Mouse (Mus musculus): ENCODE data around the gene Ccdc62. TPM values are rescaled to one million over a fixed set of nuclear protein-coding genes. Genes with fewer than 3 reads are reported as not detected.
A peak's percentile ranks its signal among the peaks of the same experiment; 100 is the strongest.

Ccdc62 gene
- total and polyA plus RNA-seq, 3 experiments: 7.5 to 13.4 TPM; not detected in 1

DNA sequence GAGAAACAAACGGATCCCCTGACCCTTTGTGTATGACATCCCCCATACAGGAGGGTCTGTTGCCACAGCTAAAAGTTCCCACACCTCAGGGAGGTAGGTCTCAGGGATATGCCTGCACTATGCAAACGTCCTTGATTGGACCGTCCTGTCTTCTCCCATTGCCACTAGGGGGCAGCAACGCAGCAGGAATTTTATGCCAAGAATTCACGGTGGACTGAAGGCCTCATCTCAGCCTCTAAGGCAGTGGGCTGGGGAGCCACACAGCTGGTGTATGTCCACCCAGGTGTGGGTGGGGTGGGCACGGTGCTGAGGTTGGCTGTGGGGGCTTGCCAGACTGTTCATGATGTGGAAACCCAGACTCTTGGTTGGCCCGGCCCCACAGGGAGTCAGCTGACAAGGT, 70.3 kb downstream of the Ccdc62 start:
- H3K4me3 ChIP-seq (ENCODE audit: control insufficient read depth in 1 of 2, insufficient read depth in 1 of 2, low read depth in 2 of 2, low read length in 2 of 2): no peak overlapping the region
- no peak overlapping the region for H3K9ac ChIP-seq (ENCODE audit: control insufficient read depth, low read depth, low read length, poor library complexity, severe bottlenecking)
- no peaks in the 10 kb centered on the region; a peak in 1 of 4 replicates for H3K36me3 ChIP-seq (ENCODE audit: control insufficient read depth in 1 of 2, insufficient read depth in 2 of 2, low read length in 2 of 2)
- H3K27ac ChIP-seq (ENCODE audit: control insufficient read depth, low read depth, low read length): no peak overlapping the region
- no peaks in the 10 kb centered on the region for H3K4me1 ChIP-seq (ENCODE audit: control insufficient read depth in 1 of 2, insufficient read depth in 2 of 2, low read length in 2 of 2)
- no peaks in the 10 kb centered on the region for H3K27me3 ChIP-seq (ENCODE audit: control insufficient read depth in 1 of 2, insufficient read depth in 2 of 2, low read length in 2 of 2)
- TF ChIP-seq ZC3H11A (IDR thresholded peaks at IDR 0.05; ENCODE audit: low read depth, low read length) (peak; percentile 97), SMC3 (IDR thresholded peaks at IDR 0.05; ENCODE audit: low read depth, low read length) (peak; percentile 98), CTCF (IDR thresholded peaks at IDR 0.05 in 2 of 3, conservative IDR thresholded peaks at IDR 0.05 in 1 of 3; ENCODE audit: control insufficient read depth in 1 of 3, insufficient read depth in 1 of 3, low read depth in 2 of 3, low read length in 3 of 3, poor library complexity in 1 of 3, severe bottlenecking in 1 of 3) (peak; percentile 91 to 98 (median 92)), USF1 (IDR thresholded peaks at IDR 0.05; ENCODE audit: low read depth, low read length) (peak; percentile 36; the same call in 1 of the 2 replicates), RAD21 (IDR thresholded peaks at IDR 0.05; ENCODE audit: low read depth, low read length) (peak; percentile 95), GABPA (IDR thresholded peaks at IDR 0.05; ENCODE audit: low read depth, low read length) (no peak)
- no peaks in the 10 kb centered on the region for H3K79me2 ChIP-seq (ENCODE audit: control insufficient read depth, insufficient read depth, low read length, poor library complexity)
- H3K9me3 ChIP-seq (replicated peaks; ENCODE audit: insufficient read depth, low read length): no peaks in the 10 kb centered on the region
- DNase-seq (ENCODE audit: low read depth, low spot score): peak; percentile 86

DNA sequence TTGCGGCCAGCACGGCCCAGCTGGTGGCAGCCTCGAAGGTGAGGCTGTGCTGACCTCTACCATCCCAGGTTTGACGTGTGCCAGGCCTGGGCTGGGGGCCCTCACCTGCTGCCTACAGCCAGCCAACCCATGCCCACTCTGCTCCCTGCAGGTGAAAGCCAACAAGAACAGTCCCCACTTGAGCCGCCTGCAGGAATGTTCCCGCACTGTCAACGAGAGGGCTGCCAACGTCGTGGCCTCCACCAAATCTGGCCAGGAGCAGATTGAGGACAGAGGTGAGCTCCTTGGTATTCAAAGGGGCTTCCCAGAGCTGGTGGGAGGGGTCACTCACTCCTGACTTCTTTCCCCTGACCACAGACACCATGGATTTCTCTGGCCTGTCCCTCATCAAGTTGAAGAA, 70.8 kb downstream of the Ccdc62 start:
- no peak overlapping the region for H3K4me3 ChIP-seq (ENCODE audit: control insufficient read depth in 1 of 2, insufficient read depth in 1 of 2, low read depth in 2 of 2, low read length in 2 of 2)
- no peaks in the 10 kb centered on the region; a peak in 1 of 4 replicates for H3K36me3 ChIP-seq (ENCODE audit: control insufficient read depth in 1 of 2, insufficient read depth in 2 of 2, low read length in 2 of 2)
- DNase-seq (ENCODE audit: low read depth, low spot score): no peak
- no peaks in the 10 kb centered on the region for H3K27me3 ChIP-seq (ENCODE audit: control insufficient read depth in 1 of 2, insufficient read depth in 2 of 2, low read length in 2 of 2)
- H3K27ac ChIP-seq (ENCODE audit: control insufficient read depth, low read depth, low read length): no peak overlapping the region
- TF ChIP-seq TBP (IDR thresholded peaks at IDR 0.05; ENCODE audit: low read depth, low read length): no peak
- TF ChIP-seq RAD21 (IDR thresholded peaks at IDR 0.05; ENCODE audit: low read depth, low read length): no peak
- TF ChIP-seq EP300 (IDR thresholded peaks at IDR 0.05; ENCODE audit: low read depth in 1 of 2, low read length in 2 of 2): no peak
- no peak for TF ChIP-seq TAL1 (IDR thresholded peaks at IDR 0.05; ENCODE audit: low read length)
- TF ChIP-seq ZC3H11A (IDR thresholded peaks at IDR 0.05; ENCODE audit: low read depth, low read length): no peak
- TF ChIP-seq MAZ (IDR thresholded peaks at IDR 0.05; ENCODE audit: low read depth, low read length): no peak
- no peak for TF ChIP-seq MXI1 (IDR thresholded peaks at IDR 0.05; ENCODE audit: low read depth, low read length)
- no peak for TF ChIP-seq ELF1 (IDR thresholded peaks at IDR 0.05; ENCODE audit: low read depth, low read length)
- H3K79me2 ChIP-seq (ENCODE audit: control insufficient read depth, insufficient read depth, low read length, poor library complexity): no peaks in the 10 kb centered on the region
- H3K4me1 ChIP-seq (ENCODE audit: control insufficient read depth in 1 of 2, insufficient read depth in 2 of 2, low read length in 2 of 2): no peaks in the 10 kb centered on the region
- no peak overlapping the region for H3K9ac ChIP-seq (ENCODE audit: control insufficient read depth, low read depth, low read length, poor library complexity, severe bottlenecking)
- H3K9me3 ChIP-seq (replicated peaks; ENCODE audit: insufficient read depth, low read length): no peaks in the 10 kb centered on the region

DNA sequence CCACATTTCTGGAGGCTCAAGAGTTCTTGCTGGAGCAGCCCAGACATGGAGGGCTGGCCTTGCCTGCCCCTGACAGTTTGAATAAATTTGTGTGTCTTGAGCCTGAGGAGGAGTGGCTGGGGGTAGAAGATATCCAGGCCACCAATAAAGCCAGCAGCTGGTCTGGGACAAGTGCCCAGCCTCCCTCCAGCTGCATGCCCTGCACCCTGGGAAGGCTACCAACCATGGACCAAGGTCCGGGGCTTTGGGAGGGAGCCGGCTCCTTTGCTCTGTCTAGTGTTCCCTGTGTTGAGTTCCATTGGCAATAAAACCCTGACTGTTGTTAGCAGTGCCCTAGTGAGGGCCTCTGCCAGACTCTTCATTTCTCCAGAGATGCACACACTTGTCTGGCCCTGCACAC, 72.4 kb downstream of the Ccdc62 start:
- no peak for DNase-seq (ENCODE audit: low read depth, low spot score)
- no peaks in the 10 kb centered on the region for H3K27me3 ChIP-seq (ENCODE audit: control insufficient read depth in 1 of 2, insufficient read depth in 2 of 2, low read length in 2 of 2)
- no peaks in the 10 kb centered on the region for H3K9me3 ChIP-seq (replicated peaks; ENCODE audit: insufficient read depth, low read length)
- H3K79me2 ChIP-seq (ENCODE audit: control insufficient read depth, insufficient read depth, low read length, poor library complexity): no peaks in the 10 kb centered on the region
- H3K36me3 ChIP-seq (ENCODE audit: control insufficient read depth in 1 of 2, insufficient read depth in 2 of 2, low read length in 2 of 2): no peaks in the 10 kb centered on the region; a peak in 1 of 4 replicates
- TF ChIP-seq MAFK (IDR thresholded peaks at IDR 0.05; ENCODE audit: borderline replicate concordance, low read depth, low read length) (no peak), TCF12 (IDR thresholded peaks at IDR 0.05; ENCODE audit: low read depth, low read length) (no peak), GABPA (IDR thresholded peaks at IDR 0.05; ENCODE audit: low read depth, low read length) (no peak), RCOR1 (IDR thresholded peaks at IDR 0.05; ENCODE audit: low read depth, low read length) (no peak), TBP (IDR thresholded peaks at IDR 0.05; ENCODE audit: low read depth, low read length) (no peak), SIN3A (IDR thresholded peaks at IDR 0.05; ENCODE audit: low read length) (no peak), SMC3 (IDR thresholded peaks at IDR 0.05; ENCODE audit: low read depth, low read length) (no peak), NRF1 (IDR thresholded peaks at IDR 0.05; ENCODE audit: insufficient read depth, low read depth, low read length, poor library complexity, severe bottlenecking) (no peak), TAL1 (IDR thresholded peaks at IDR 0.05; ENCODE audit: low read length) (no peak), HCFC1 (IDR thresholded peaks at IDR 0.05; ENCODE audit: low read depth, low read length) (no peak), ELF1 (IDR thresholded peaks at IDR 0.05; ENCODE audit: low read depth, low read length) (no peak), MAX (IDR thresholded peaks at IDR 0.05; ENCODE audit: low read length) (no peak), KAT2A (conservative IDR thresholded peaks at IDR 0.05; ENCODE audit: low read depth, low read length) (no peak), ZMIZ1 (IDR thresholded peaks at IDR 0.05; ENCODE audit: low read depth, low read length) (no peak), POLR2A (IDR thresholded peaks at IDR 0.05; ENCODE audit: control insufficient read depth in 1 of 2, insufficient read depth in 1 of 2, low read depth in 1 of 2, low read length in 2 of 2, poor library complexity in 1 of 2) (no peak), UBTF (IDR thresholded peaks at IDR 0.05; ENCODE audit: borderline replicate concordance, insufficient read depth, low read depth, low read length) (no peak), RAD21 (IDR thresholded peaks at IDR 0.05; ENCODE audit: low read depth, low read length) (no peak), POLR2AphosphoS2 (IDR thresholded peaks at IDR 0.05; ENCODE audit: low read length) (no peak), ZC3H11A (IDR thresholded peaks at IDR 0.05; ENCODE audit: low read depth, low read length) (no peak), MXI1 (IDR thresholded peaks at IDR 0.05; ENCODE audit: low read depth, low read length) (no peak)
- H3K4me3 ChIP-seq (ENCODE audit: control insufficient read depth in 1 of 2, insufficient read depth in 1 of 2, low read depth in 2 of 2, low read length in 2 of 2): no peak overlapping the region
- H3K27ac ChIP-seq (ENCODE audit: control insufficient read depth, low read depth, low read length): no peak overlapping the region
- no peaks in the 10 kb centered on the region for H3K4me1 ChIP-seq (ENCODE audit: control insufficient read depth in 1 of 2, insufficient read depth in 2 of 2, low read length in 2 of 2)
- H3K9ac ChIP-seq (ENCODE audit: control insufficient read depth, low read depth, low read length, poor library complexity, severe bottlenecking): no peak overlapping the region

All from MEL (cell line).